Mouse (Mus musculus): ENCODE measurements around the gene Slc24a4. TPM values are rescaled to one million over a fixed set of nuclear protein-coding genes. Genes with fewer than 3 reads are reported as not detected.
A peak's percentile ranks its signal among the peaks of the same experiment; 100 is the strongest.

The Slc24a4 gene
- polyA plus RNA-seq, 1 experiment, result 2.4 TPM

GRCm38 (mm10) chr12:102250316-102250715, 121.8 kb downstream of the Slc24a4 start:
- peak; percentile 80 for DNase-seq (ENCODE audit: low read depth)
- TF ChIP-seq CTCF (IDR thresholded peaks at IDR 0.05; ENCODE audit: borderline replicate concordance, extremely low read depth, insufficient read depth, insufficient read length) (no peak), POLR2A (IDR thresholded peaks at IDR 0.05; ENCODE audit: borderline replicate concordance, extremely low read depth, insufficient read depth, insufficient read length, poor library complexity, severe bottlenecking) (no peak)

GRCm38 (mm10) chr12:102251070-102251469, 122.5 kb downstream of the Slc24a4 start:
- DNase-seq (ENCODE audit: low read depth), result no peak
- TF ChIP-seq CTCF (IDR thresholded peaks at IDR 0.05; ENCODE audit: borderline replicate concordance, extremely low read depth, insufficient read depth, insufficient read length) (no peak), POLR2A (IDR thresholded peaks at IDR 0.05; ENCODE audit: borderline replicate concordance, extremely low read depth, insufficient read depth, insufficient read length, poor library complexity, severe bottlenecking) (no peak)

- no peak for TF ChIP-seq CTCF (IDR thresholded peaks at IDR 0.05; ENCODE audit: borderline replicate concordance, extremely low read depth, insufficient read depth, insufficient read length)
- no peak for DNase-seq (ENCODE audit: low read depth)
Observed at GRCm38 (mm10) chr12:102251985-102252384, 123.5 kb downstream of the Slc24a4 start.

- DNase-seq (ENCODE audit: low read depth), result no peak
- TF ChIP-seq POLR2A (IDR thresholded peaks at IDR 0.05; ENCODE audit: borderline replicate concordance, extremely low read depth, insufficient read depth, insufficient read length, poor library complexity, severe bottlenecking), result no peak
- no peak for TF ChIP-seq CTCF (IDR thresholded peaks at IDR 0.05; ENCODE audit: borderline replicate concordance, extremely low read depth, insufficient read depth, insufficient read length)
Observed at GRCm38 (mm10) chr12:102252525-102252924, 124.0 kb downstream of the Slc24a4 start.

- DNase-seq (ENCODE audit: low read depth), result no peak
- no peak for TF ChIP-seq POLR2A (IDR thresholded peaks at IDR 0.05; ENCODE audit: borderline replicate concordance, extremely low read depth, insufficient read depth, insufficient read length, poor library complexity, severe bottlenecking)
- TF ChIP-seq CTCF (IDR thresholded peaks at IDR 0.05; ENCODE audit: borderline replicate concordance, extremely low read depth, insufficient read depth, insufficient read length), result no peak
Observed at GRCm38 (mm10) chr12:102255012-102255411, 126.5 kb downstream of the Slc24a4 start.

GRCm38 (mm10) chr12:102258522-102259112, 130.1 kb downstream of the Slc24a4 start:
- DNase-seq (ENCODE audit: low read depth), result peak; percentile 33
- no peak for TF ChIP-seq CTCF (IDR thresholded peaks at IDR 0.05; ENCODE audit: borderline replicate concordance, extremely low read depth, insufficient read depth, insufficient read length)
- TF ChIP-seq POLR2A (IDR thresholded peaks at IDR 0.05; ENCODE audit: borderline replicate concordance, extremely low read depth, insufficient read depth, insufficient read length, poor library complexity, severe bottlenecking), result no peak

GRCm38 (mm10) chr12:102261933-102262396, 133.4 kb downstream of the Slc24a4 start:
- no peak for DNase-seq (ENCODE audit: low read depth)
- TF ChIP-seq CTCF (IDR thresholded peaks at IDR 0.05; ENCODE audit: borderline replicate concordance, extremely low read depth, insufficient read depth, insufficient read length), result no peak

GRCm38 (mm10) chr12:102262809-102263208, 134.3 kb downstream of the Slc24a4 start:
- TF ChIP-seq POLR2A (IDR thresholded peaks at IDR 0.05; ENCODE audit: borderline replicate concordance, extremely low read depth, insufficient read depth, insufficient read length, poor library complexity, severe bottlenecking) (no peak), CTCF (IDR thresholded peaks at IDR 0.05; ENCODE audit: borderline replicate concordance, extremely low read depth, insufficient read depth, insufficient read length) (no peak)
- DNase-seq (ENCODE audit: low read depth), result no peak

- no peak for TF ChIP-seq CTCF (IDR thresholded peaks at IDR 0.05; ENCODE audit: borderline replicate concordance, extremely low read depth, insufficient read depth, insufficient read length)
- no peak for TF ChIP-seq POLR2A (IDR thresholded peaks at IDR 0.05; ENCODE audit: borderline replicate concordance, extremely low read depth, insufficient read depth, insufficient read length, poor library complexity, severe bottlenecking)
- DNase-seq (ENCODE audit: low read depth), result no peak
Observed at GRCm38 (mm10) chr12:102263249-102263648, 134.7 kb downstream of the Slc24a4 start.

GRCm38 (mm10) chr12:102266433-102266832, 137.9 kb downstream of the Slc24a4 start:
- TF ChIP-seq POLR2A (IDR thresholded peaks at IDR 0.05; ENCODE audit: borderline replicate concordance, extremely low read depth, insufficient read depth, insufficient read length, poor library complexity, severe bottlenecking) (no peak), CTCF (IDR thresholded peaks at IDR 0.05; ENCODE audit: borderline replicate concordance, extremely low read depth, insufficient read depth, insufficient read length) (no peak)
- DNase-seq (ENCODE audit: low read depth), result no peak

- TF ChIP-seq CTCF (IDR thresholded peaks at IDR 0.05; ENCODE audit: borderline replicate concordance, extremely low read depth, insufficient read depth, insufficient read length), result no peak
- no peak for TF ChIP-seq POLR2A (IDR thresholded peaks at IDR 0.05; ENCODE audit: borderline replicate concordance, extremely low read depth, insufficient read depth, insufficient read length, poor library complexity, severe bottlenecking)
- DNase-seq (ENCODE audit: low read depth), result no peak
Observed at GRCm38 (mm10) chr12:102269144-102269543, 140.6 kb downstream of the Slc24a4 start.

- no peak for TF ChIP-seq POLR2A (IDR thresholded peaks at IDR 0.05; ENCODE audit: borderline replicate concordance, extremely low read depth, insufficient read depth, insufficient read length, poor library complexity, severe bottlenecking)
- TF ChIP-seq CTCF (IDR thresholded peaks at IDR 0.05; ENCODE audit: borderline replicate concordance, extremely low read depth, insufficient read depth, insufficient read length), result no peak
- no peak for DNase-seq (ENCODE audit: low read depth)
Observed at GRCm38 (mm10) chr12:102270776-102271405, 142.4 kb downstream of the Slc24a4 start.

Data from brain, embryonic 14.5 days (tissue).